Mouse (Mus musculus): ENCODE results near the gene Srrm2. TPM values are rescaled to one million over a fixed set of nuclear protein-coding genes. Genes with fewer than 3 reads are reported as not detected.

Srrm2 gene
- polyA plus RNA-seq (2017; shearing (Covaris generic)), result 568 TPM

DNA sequence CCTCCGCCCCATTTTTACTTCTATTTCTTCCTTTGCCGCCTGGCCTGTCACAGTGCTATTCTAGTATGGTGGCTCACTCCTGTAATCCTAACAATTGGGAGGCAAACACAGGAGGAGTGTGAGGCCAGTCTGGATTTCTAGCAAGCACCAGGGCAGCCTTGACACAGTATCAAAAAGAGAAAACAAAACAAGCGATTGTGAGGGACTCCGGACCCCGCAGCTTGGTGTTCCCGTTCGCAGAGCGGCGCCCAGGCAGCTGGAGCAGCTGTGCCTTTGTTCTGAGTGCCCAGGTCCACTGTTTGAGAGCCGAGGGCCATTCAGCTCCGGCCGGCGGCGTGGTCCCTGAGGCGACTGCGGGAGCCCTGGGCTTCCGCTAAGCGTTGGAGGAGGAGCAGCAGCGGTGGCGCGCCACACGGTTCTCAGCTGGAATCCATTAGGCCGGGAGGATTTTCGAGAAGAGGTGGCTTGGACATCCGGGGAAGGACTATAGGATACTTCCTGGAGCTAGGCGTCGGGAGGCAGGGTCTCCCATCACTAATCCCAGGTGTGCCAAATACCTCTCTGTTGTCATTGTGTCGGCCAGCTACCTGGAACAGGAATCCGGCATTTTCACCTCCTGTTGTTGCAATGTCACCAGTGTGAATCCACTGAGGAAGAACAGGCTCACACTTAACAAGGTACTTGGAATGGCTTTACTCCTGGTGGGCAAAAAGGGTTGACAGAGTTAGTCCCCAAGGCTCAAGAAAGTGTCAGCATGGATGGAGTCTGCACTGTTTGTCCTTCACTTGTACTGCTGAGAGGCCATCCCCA, at the start of gene Srrm2:
Gene Srrm2 (plus strand): TSS at position 264 of the 810 bp plus-strand sequence.

DNA sequence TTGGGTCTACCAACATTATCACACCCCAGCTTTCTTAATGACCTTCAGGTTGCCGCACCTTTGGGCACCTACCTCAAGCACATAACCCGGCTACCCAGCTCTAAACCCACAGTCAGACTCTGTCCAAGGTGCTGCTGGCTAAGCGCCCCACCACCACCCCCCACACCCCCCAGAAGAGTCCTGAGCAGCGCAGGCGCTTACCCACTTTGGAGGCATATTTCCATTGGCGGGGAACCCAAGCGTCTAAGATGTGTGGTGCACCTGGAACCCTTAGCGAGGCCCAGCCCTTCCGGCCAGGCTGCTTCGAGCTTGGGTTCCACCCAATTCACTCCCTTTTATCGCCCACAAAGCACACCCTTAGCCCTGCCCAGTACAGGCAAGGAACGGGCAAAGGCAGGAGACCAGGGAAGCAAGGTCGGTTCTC, 49.7 kb upstream of the Srrm2 start, which contains the start of gene Paqr4:
Gene Paqr4 (minus strand): TSS at position 270 of the 424 bp plus-strand sequence.

DNA sequence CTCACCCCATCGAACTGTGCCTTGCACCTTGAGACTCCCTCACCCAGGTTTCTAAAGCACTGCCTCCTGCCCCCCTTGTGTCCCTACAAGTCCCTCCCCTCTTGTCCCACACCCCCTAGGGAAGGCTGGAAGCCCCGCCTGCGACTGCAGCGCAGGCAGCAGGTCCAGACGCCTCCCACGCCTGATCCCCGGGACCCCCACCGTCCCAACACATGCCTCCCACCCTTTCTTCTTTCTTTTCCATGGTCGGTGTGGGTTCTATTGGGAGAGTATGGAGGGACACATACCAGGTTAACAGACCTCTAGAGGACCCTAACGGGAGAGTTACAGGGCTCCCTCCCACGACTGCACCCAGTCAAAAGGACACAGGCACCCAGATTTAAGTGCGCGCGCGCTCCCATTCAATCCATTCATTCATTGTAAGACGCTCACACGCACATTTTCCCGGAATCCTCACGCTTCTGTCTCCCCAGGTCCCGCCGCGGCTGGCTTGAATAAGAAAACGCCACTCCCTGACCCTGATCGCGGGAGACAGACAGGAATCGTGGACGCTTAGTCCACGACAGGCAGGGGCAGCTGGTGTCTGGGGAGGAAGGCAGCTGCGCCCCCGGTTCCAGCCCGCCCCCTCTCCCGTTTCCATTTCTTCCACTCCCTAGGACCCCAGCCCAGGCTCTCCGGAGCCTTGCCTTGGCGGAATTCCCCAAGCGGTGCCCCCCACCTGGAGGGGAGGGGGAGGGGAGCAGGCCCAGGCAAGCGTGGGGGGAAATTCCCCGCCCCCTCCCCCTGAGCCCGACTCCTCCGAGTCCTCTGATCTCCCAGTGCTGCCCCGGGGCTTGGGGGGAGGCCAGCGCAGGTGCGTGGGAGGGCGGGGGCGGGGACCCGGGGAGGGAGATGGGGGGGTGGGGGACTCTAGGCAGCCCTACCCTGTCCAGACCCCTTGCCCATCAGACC, 44.8 kb upstream of the Srrm2 start, which contains the start of gene Kremen2:
Gene Kremen2 (minus strand): TSS at position 533 of the 951 bp plus-strand sequence.

DNA sequence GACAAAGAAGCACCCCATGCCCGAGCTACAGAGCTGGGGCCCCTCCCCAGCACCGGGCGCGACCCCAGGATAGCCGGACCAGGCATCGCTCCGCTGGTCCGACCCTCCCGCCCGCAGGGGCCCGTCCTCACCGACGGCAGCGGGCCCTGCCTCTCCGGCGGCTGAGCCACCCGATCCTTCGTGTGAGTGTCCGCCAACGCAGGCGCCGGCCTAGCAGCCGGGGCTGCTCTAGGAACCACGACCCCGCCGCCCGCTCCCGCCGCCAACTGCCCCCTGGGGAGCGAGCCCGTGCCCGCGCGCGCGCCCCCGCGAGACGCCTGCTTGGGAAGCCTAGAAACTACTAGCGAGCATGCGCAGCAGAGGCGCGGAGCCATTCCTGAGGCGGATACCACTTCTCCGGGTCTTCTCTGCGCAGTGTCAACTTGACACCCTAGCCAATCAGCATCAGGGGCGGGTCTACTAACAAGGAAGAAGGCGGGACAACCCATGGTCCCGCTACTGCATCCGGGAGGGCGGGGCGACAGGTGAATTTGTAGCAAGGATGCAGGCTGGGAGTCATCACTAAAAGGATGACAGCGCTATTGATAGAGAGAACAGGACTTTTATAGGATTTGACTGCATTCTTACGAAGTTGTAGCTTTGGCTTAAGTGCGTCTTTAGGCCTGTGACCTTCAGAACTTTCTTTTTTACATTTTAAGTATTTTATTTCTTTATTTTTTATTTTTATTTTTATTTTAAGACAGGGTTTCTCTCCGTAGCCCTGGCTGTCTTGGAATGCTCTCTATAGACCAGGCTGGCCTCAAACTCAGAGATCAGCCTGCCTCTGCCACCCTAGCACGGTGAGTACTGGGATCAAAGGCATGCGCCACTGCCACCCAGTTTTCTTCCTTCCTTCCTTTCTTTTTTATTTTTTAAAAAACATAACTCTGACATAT, 18.8 kb upstream of the Srrm2 start, which contains the start of gene Flywch1:
Gene Flywch1 (minus strand): TSS at position 319 of the 935 bp plus-strand sequence.

DNA sequence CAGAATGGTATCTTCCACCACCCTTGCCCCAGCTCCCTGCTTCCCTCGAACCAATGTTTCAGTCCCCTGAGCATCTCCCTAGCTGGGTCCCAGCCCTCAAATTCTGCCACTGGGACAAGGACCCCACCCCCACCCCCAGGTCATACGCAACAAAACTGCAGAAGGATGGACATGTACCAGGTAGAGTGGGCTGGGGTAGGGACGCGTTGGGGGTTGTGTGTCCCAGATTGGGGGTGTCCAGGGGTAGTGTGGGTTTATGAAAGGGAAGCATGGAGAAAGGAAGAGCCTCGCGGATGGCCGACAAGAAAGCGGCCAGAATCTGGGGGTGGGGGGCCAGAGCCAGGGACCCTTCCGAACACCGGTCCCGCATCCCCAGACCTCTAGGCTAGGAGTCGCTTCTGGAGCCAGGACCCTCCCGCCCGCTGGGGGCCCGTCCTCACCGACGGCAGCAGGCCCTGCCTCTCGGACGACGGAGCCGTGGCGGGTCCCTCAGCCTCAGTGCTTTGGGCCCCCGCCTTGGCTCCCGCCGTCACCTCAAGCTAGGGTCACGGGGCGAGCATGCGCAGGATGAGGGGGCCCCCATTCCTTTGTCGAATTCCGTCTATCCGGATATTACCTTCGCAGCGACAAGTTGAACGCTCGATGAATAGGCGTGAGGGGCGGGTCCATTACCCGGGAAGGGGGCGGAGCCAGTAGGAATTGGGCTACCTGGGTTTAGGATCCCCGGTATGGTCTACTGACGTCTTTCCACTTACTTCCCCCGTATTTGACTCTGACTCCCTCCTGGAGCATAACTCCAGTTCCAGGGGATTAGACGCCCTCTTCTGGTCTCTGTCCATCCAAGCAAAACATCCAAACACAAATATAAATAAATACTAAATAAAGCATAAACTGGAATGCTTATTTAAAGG, 4.5 kb upstream of the Srrm2 start, which contains the start of gene Flywch2:
Gene Flywch2 (minus strand): TSS at position 521 of the 911 bp plus-strand sequence.

DNA sequence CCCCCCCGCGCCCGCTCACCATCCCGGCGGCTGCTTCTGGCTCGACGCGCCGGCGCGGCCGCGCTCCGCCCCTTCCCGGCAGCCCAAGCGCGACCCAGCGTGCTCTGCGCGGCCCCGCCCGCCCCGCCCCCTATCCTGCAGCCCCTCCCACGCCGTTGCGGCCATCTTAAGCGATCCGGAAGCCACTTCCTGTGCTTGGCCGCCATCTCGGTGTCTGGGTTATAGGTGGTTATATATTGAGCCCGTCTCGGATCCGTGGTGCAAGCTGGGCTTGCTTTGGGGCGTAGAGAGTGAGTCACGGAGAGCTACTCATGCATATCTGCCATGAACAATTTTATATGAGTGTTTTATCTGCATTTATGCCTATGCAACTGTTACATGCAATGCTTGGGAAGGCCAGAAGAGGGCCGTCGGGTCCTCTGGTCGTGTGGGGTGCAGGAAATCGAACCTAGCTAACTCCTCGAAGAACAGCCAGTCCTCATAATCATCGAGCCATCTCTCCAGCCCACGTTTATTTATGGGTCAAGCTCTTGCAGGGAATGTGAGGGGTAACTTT, 38.8 kb downstream of the Srrm2 start, which contains the start of gene Elob:
Gene Elob (minus strand): TSS at position 73 of the 556 bp plus-strand sequence.

DNA sequence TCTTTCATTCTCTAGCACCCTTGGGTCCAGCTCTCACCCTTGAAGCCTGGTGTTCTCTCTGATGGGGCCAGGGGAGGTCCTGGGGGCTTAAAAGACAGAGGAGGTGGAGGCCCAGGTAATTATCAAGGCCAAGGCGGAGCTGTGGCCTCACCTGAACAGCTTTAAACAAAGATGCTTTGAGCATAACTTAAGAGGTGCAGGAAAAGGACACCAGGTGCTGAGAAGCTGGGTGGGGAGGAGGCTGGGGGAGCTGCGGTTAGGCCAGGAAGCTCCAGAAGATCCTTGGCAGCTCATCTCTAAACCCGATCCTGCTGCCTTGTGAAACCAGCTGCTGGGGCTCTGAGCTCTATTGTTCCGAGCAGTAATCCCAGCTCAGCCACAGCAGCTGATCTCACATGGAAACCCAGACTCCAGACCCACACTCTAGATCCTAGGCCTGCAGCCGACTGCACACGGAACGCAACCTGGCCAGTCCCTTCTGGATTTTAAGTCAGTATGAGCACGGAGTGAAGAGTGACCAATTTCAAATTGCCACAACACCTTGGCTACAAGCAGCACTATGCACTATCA, 45.8 kb downstream of the Srrm2 start, which contains the start of gene Prss33:
Gene Prss33 (minus strand): TSS at position 51 of the 570 bp plus-strand sequence.

DNA sequence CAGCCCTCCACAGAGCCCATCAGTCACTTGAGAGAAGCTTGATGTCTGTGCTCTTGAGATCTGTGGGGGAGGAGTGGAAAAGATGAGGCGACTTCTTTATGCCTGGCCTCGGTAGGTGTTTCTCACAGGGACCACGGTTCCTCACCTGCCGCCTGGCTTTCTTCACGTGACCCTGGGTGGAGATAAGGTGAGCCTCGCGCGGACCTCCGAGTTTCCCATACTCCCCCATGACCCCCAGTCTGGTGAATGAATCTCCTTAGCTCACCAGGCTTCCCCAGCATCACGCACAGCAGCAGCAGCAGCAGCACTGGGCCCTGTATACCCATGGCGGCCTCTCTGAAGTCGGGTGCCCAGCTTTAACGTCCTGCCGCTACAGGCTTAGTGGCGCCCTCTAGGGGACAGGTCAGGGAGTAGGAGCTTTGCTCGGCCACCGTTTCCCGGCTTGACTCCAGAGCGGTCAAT, 53.5 kb downstream of the Srrm2 start, which contains the start of the genes Prss32 and Prss41:
Gene Prss32 (plus strand): TSS at position 44 of the 462 bp plus-strand sequence.
Gene Prss41 (minus strand): TSS at position 361 of the 462 bp plus-strand sequence.

DNA sequence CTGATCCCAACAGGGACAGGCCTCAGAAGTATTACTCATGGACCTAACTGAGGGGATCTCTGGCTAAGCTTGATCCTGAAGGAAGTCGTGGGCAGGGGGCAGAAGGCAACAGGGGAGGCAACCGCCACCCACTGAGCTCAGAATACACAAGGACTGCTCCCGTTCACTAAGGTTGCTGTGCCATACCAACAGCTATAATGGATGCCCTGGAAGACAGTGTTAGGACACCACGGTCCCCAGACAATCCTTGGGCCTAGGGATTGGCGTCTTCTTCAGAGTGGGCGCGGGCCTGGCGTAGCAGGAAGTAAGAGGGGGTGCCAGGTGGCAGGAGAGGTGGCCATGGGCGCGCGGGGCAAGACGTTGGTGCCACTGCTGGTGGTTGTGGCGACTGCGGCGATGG, 77.4 kb downstream of the Srrm2 start, which contains the start of gene Prss21:
Gene Prss21 (plus strand): TSS at position 301 of the 400 bp plus-strand sequence.

Other genes starting within 250 kb of the Srrm2 start
- gene Zfp213, start 226.3 kb upstream of the Srrm2 start, polyA plus RNA-seq (2017; shearing (Covaris generic)), result 18.8 TPM
- gene Zfp13, start 191.0 kb upstream of the Srrm2 start, polyA plus RNA-seq (2017; shearing (Covaris generic)), result not detected
- 2.0 TPM for gene Zscan10, start 189.7 kb upstream of the Srrm2 start, polyA plus RNA-seq (2017; shearing (Covaris generic))
- gene Mmp25, start 145.3 kb upstream of the Srrm2 start, polyA plus RNA-seq (2017; shearing (Covaris generic)), result 0.77 TPM
- gene Bicdl2, start 130.0 kb upstream of the Srrm2 start, polyA plus RNA-seq (2017; shearing (Covaris generic)), result not detected
- 68.4 TPM for gene Hcfc1r1, start 116.9 kb upstream of the Srrm2 start, polyA plus RNA-seq (2017; shearing (Covaris generic))
- 33.8 TPM for gene Thoc6, start 116.7 kb upstream of the Srrm2 start, polyA plus RNA-seq (2017; shearing (Covaris generic))
- 9.2 TPM for gene Tnfrsf12a, start 113.1 kb upstream of the Srrm2 start, polyA plus RNA-seq (2017; shearing (Covaris generic))
- not detected for gene Cldn6, start 111.3 kb upstream of the Srrm2 start, polyA plus RNA-seq (2017; shearing (Covaris generic))
- gene Cldn9, start 106.5 kb upstream of the Srrm2 start, polyA plus RNA-seq (2017; shearing (Covaris generic)), result not detected
- not detected for gene 1520401A03Rik, start 67.7 kb upstream of the Srrm2 start, polyA plus RNA-seq (2017; shearing (Covaris generic))
- gene Pkmyt1, start 64.2 kb upstream of the Srrm2 start, polyA plus RNA-seq (2017; shearing (Covaris generic)), result 28.6 TPM
- 10.4 TPM for gene Paqr4, start 49.7 kb upstream of the Srrm2 start, polyA plus RNA-seq (2017; shearing (Covaris generic))
- gene Kremen2, start 44.7 kb upstream of the Srrm2 start, polyA plus RNA-seq (2017; shearing (Covaris generic)), result 6.0 TPM
- 34.0 TPM for gene Flywch1, start 18.9 kb upstream of the Srrm2 start, polyA plus RNA-seq (2017; shearing (Covaris generic))
- 4.5 TPM for gene Flywch2, start 4.5 kb upstream of the Srrm2 start, polyA plus RNA-seq (2017; shearing (Covaris generic))
- gene Elob, start 38.6 kb downstream of the Srrm2 start, polyA plus RNA-seq (2017; shearing (Covaris generic)), result 672 TPM
- gene Prss33, start 45.5 kb downstream of the Srrm2 start, polyA plus RNA-seq (2017; shearing (Covaris generic)), result 0.39 TPM
- gene Prss32, start 53.3 kb downstream of the Srrm2 start, polyA plus RNA-seq (2017; shearing (Covaris generic)), result not detected
- 6.6 TPM for gene Prss41, start 53.6 kb downstream of the Srrm2 start, polyA plus RNA-seq (2017; shearing (Covaris generic))
- gene Prss21, start 77.5 kb downstream of the Srrm2 start, polyA plus RNA-seq (2017; shearing (Covaris generic)), result not detected
- not detected for gene Dcpp1, start 90.3 kb downstream of the Srrm2 start, polyA plus RNA-seq (2017; shearing (Covaris generic))
- gene Dcpp2, start 90.3 kb downstream of the Srrm2 start, polyA plus RNA-seq (2017; shearing (Covaris generic)), result not detected
- gene Dcpp3, start 126.9 kb downstream of the Srrm2 start, polyA plus RNA-seq (2017; shearing (Covaris generic)), result not detected
- gene Sbp, start 151.1 kb downstream of the Srrm2 start, polyA plus RNA-seq (2017; shearing (Covaris generic)), result not detected
- gene Sbpl, start 164.7 kb downstream of the Srrm2 start, polyA plus RNA-seq (2017; shearing (Covaris generic)), result not detected
- gene Prss30, start 190.0 kb downstream of the Srrm2 start, polyA plus RNA-seq (2017; shearing (Covaris generic)), result 0.26 TPM
- gene Prss22, start 207.6 kb downstream of the Srrm2 start, polyA plus RNA-seq (2017; shearing (Covaris generic)), result not detected
- gene Prss27, start 247.6 kb downstream of the Srrm2 start, polyA plus RNA-seq (2017; shearing (Covaris generic)), result 0.55 TPM

All from inflammation-experienced regulatory T-cells, adult 16 weeks (primary cell).